Mouse (Mus musculus): ENCODE measurements around the gene Nrl. TPM values are rescaled to one million over a fixed set of nuclear protein-coding genes. Genes with fewer than 3 reads are reported as not detected.

Nrl gene
- total and polyA plus RNA-seq, 3 experiments, result 0.13 to 0.86 TPM; not detected in 1

GRCm38 (mm10) chr14:55518897-55519296, 5.9 kb downstream of the Nrl start:
- TF ChIP-seq CHD2 (IDR thresholded peaks at IDR 0.05; ENCODE audit: low read length) (no peak), TBP (conservative IDR thresholded peaks at IDR 0.05; ENCODE audit: low read depth, low read length) (no peak), SMC3 (IDR thresholded peaks at IDR 0.05; ENCODE audit: low read depth, low read length) (no peak), USF1 (IDR thresholded peaks at IDR 0.05; ENCODE audit: low read depth, low read length) (no peak), TCF12 (IDR thresholded peaks at IDR 0.05; ENCODE audit: low read depth, low read length) (no peak)
- H3K9ac ChIP-seq (ENCODE audit: insufficient read depth, low read depth), result no peak overlapping the region
- no peaks in the 10 kb centered on the region for H3K79me2 ChIP-seq (replicated peaks; ENCODE audit: control insufficient read depth, extremely low read depth, insufficient read depth, poor library complexity, severe bottlenecking)
- no peaks in the 10 kb centered on the region for H3K36me3 ChIP-seq (replicated peaks in 1 of 2; ENCODE audit: control insufficient read depth in 1 of 2, insufficient read depth in 1 of 2, low read length in 1 of 2)
- no peak for DNase-seq (ENCODE audit: extremely low read depth)
- H3K9me3 ChIP-seq (replicated peaks; ENCODE audit: low read length), result no peaks in the 10 kb centered on the region
- H3K27ac ChIP-seq (ENCODE audit: insufficient read depth, low read depth), result no peak overlapping the region
- dilution Hi-C loops (cut with MboI; ENCODE audit: extremely low pct_ligation_motif_present, extremely low pct_unique_long_range_greater_than_20kb, low sequenced_read_pairs) (no loop called here), in situ Hi-C loops (cut with MboI; ENCODE audit: low pct_ligation_motif_present, low pct_unique_long_range_greater_than_20kb, low sequenced_read_pairs) (no loop called here)
- no peak overlapping the region for H3K4me2 ChIP-seq (ENCODE audit: insufficient read depth, low read depth, poor library complexity, severe bottlenecking)
- H3K4me3 ChIP-seq (replicated peaks in 1 of 3; ENCODE audit: low read depth in 2 of 3, low read length in 2 of 3, poor library complexity in 1 of 3), result no peak overlapping the region
- H3K27me3 ChIP-seq (replicated peaks), result peaks cover 76% of the 10 kb centered on the region
- H3K4me1 ChIP-seq (ENCODE audit: control insufficient read depth in 1 of 2, insufficient read depth in 2 of 2), result peaks cover 2 to 20% of the 10 kb centered on the region in 2 experiments; a peak in 2 of 4 replicates

GRCm38 (mm10) chr14:55515846-55516245, 8.9 kb downstream of the Nrl start:
- Histone ChIP-seq H3K27ac (ENCODE audit: insufficient read depth, low read depth) (no peak overlapping the region), H3K9ac (ENCODE audit: insufficient read depth, low read depth) (no peak overlapping the region), H3K36me3 (replicated peaks in 1 of 2; ENCODE audit: control insufficient read depth in 1 of 2, insufficient read depth in 1 of 2, low read length in 1 of 2) (no peaks in the 10 kb centered on the region), H3K79me2 (replicated peaks; ENCODE audit: control insufficient read depth, extremely low read depth, insufficient read depth, poor library complexity, severe bottlenecking) (no peaks in the 10 kb centered on the region), H3K9me3 (replicated peaks; ENCODE audit: low read length) (no peaks in the 10 kb centered on the region), H3K4me2 (ENCODE audit: insufficient read depth, low read depth, poor library complexity, severe bottlenecking) (no peak overlapping the region), H3K4me3 (replicated peaks in 1 of 3; ENCODE audit: low read depth in 2 of 3, low read length in 2 of 3, poor library complexity in 1 of 3) (no peak overlapping the region), H3K4me1 (ENCODE audit: control insufficient read depth in 1 of 2, insufficient read depth in 2 of 2) (peaks cover under 1 to 12% of the 10 kb centered on the region in 2 experiments; a peak in 2 of 4 replicates), H3K27me3 (replicated peaks) (peaks cover 73% of the 10 kb centered on the region)
- in situ Hi-C loops (cut with MboI; ENCODE audit: low pct_ligation_motif_present, low pct_unique_long_range_greater_than_20kb, low sequenced_read_pairs) (no loop called here), dilution Hi-C loops (cut with MboI; ENCODE audit: extremely low pct_ligation_motif_present, extremely low pct_unique_long_range_greater_than_20kb, low sequenced_read_pairs) (no loop called here)
- no peak for TF ChIP-seq PAX5 (IDR thresholded peaks at IDR 0.05; ENCODE audit: low read length)
- TF ChIP-seq USF2 (conservative IDR thresholded peaks at IDR 0.05; ENCODE audit: low read depth, low read length), result no peak
- TF ChIP-seq TBP (conservative IDR thresholded peaks at IDR 0.05; ENCODE audit: low read depth, low read length), result no peak
- no peak for TF ChIP-seq MYC (IDR thresholded peaks at IDR 0.05; ENCODE audit: low read depth, low read length)
- TF ChIP-seq JUN (IDR thresholded peaks at IDR 0.05; ENCODE audit: insufficient read depth, low read depth, low read length), result no peak
- TF ChIP-seq SIN3A (IDR thresholded peaks at IDR 0.05; ENCODE audit: low read length), result no peak
- no peak for TF ChIP-seq USF1 (IDR thresholded peaks at IDR 0.05; ENCODE audit: low read depth, low read length)
- DNase-seq (ENCODE audit: extremely low read depth), result no peak

- TF ChIP-seq TBP (conservative IDR thresholded peaks at IDR 0.05; ENCODE audit: low read depth, low read length), result no peak
- TF ChIP-seq JUN (IDR thresholded peaks at IDR 0.05; ENCODE audit: insufficient read depth, low read depth, low read length), result no peak
- TF ChIP-seq CHD2 (IDR thresholded peaks at IDR 0.05; ENCODE audit: low read length), result no peak
- no peak for TF ChIP-seq UBTF (IDR thresholded peaks at IDR 0.05; ENCODE audit: low read depth, low read length)
- TF ChIP-seq RAD21 (IDR thresholded peaks at IDR 0.05; ENCODE audit: low read depth, low read length), result no peak
- no peak for TF ChIP-seq RCOR1 (conservative IDR thresholded peaks at IDR 0.05; ENCODE audit: low read depth, low read length)
- no peak for TF ChIP-seq ZMIZ1 (IDR thresholded peaks at IDR 0.05; ENCODE audit: low read depth, low read length)
- no peak for TF ChIP-seq SMC3 (IDR thresholded peaks at IDR 0.05; ENCODE audit: low read depth, low read length)
- TF ChIP-seq ZKSCAN1 (IDR thresholded peaks at IDR 0.05; ENCODE audit: borderline replicate concordance, low read depth, low read length), result no peak
- H3K27ac ChIP-seq (ENCODE audit: insufficient read depth, low read depth), result no peak overlapping the region
- no peak for DNase-seq (ENCODE audit: extremely low read depth)
- no peaks in the 10 kb centered on the region for H3K9me3 ChIP-seq (replicated peaks; ENCODE audit: low read length)
- H3K4me3 ChIP-seq (replicated peaks in 1 of 3; ENCODE audit: low read depth in 2 of 3, low read length in 2 of 3, poor library complexity in 1 of 3), result no peak overlapping the region
- no peaks in the 10 kb centered on the region for H3K36me3 ChIP-seq (replicated peaks in 1 of 2; ENCODE audit: control insufficient read depth in 1 of 2, insufficient read depth in 1 of 2, low read length in 1 of 2)
- in situ Hi-C loops (cut with MboI; ENCODE audit: low pct_ligation_motif_present, low pct_unique_long_range_greater_than_20kb, low sequenced_read_pairs), result no loop called here
- H3K79me2 ChIP-seq (replicated peaks; ENCODE audit: control insufficient read depth, extremely low read depth, insufficient read depth, poor library complexity, severe bottlenecking), result no peaks in the 10 kb centered on the region
- H3K27me3 ChIP-seq (replicated peaks), result peaks cover 57% of the 10 kb centered on the region
- H3K4me1 ChIP-seq (ENCODE audit: control insufficient read depth in 1 of 2, insufficient read depth in 2 of 2), result peaks cover 6 to 14% of the 10 kb centered on the region in 2 experiments
- no peak overlapping the region for H3K4me2 ChIP-seq (ENCODE audit: insufficient read depth, low read depth, poor library complexity, severe bottlenecking)
- no peak overlapping the region for H3K9ac ChIP-seq (ENCODE audit: insufficient read depth, low read depth)
- dilution Hi-C loops (cut with MboI; ENCODE audit: extremely low pct_ligation_motif_present, extremely low pct_unique_long_range_greater_than_20kb, low sequenced_read_pairs), result no loop called here
Measured at GRCm38 (mm10) chr14:55513927-55514326, 10.9 kb downstream of the Nrl start.
